Mouse (Mus musculus): ENCODE results near the gene Naglu. TPM values are rescaled to one million over a fixed set of nuclear protein-coding genes. Genes with fewer than 3 reads are reported as not detected.
A peak's percentile ranks its signal among the peaks of the same experiment; 100 is the strongest.
"Not testable (repeated sequence)": the region's sequence is repeated elsewhere in the genome, so short reads cannot be mapped to it uniquely, and the experiment has no call there.

Gene Naglu
- total RNA-seq, 1 experiment from 2014 or later = 30.8 TPM

DNA sequence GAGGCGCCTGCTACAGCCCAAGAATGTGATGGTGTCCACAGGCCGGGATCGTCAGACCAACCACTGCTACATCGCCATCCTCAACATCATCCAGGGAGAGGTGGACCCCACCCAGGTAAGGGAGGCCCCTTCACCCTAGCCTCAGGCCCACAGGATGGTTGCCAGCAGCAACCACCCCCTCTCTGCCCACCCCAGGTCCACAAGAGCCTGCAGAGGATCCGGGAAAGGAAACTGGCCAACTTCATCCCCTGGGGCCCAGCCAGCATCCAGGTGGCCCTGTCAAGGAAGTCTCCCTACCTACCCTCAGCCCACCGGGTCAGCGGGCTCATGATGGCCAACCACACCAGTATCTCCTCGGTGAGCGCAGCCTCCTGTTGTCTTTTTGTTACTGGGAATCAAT lies 55.2 kb downstream of the Naglu start:
- not testable (repeated sequence) for DNase-seq

DNA sequence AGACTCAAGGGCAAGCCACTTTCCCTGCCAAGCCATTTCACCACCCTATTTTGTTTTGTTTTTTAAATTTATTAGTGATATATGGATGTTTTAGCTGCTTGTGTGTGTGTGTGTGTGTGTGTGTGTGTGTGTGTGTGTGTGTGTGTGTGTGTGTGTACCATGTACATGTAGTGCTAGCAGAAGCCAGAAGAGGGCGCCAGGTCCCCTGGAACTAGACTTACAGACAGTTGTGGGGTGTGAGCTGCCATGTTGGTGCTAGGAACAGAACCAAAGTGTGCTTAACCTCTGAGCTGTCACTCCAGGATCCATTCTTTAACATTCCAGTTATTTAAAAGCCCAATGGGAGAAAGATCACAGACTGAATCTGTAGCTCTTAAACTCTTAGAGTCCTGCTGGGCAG lies 57.3 kb downstream of the Naglu start:
- peak; percentile 60 for DNase-seq

Small RNAs within 50 kb of the gene (microRNA-seq; reads per million reads assigned to microRNA genes)
- gene Mir6928 = 0 to 0.43 reads per million in 2 experiments

Other genes with a start within 250 kb of the Naglu start
- gene Stat5b, start 219.3 kb upstream of the Naglu start, total RNA-seq (2021) = 72.8 and 74.6 TPM in 2 replicates
- gene Stat5a, start 210.7 kb upstream of the Naglu start, total RNA-seq (2021) = 37.8 and 44.2 TPM in 2 replicates
- 75.1 and 82.4 TPM in 2 replicates for gene Stat3, start 130.5 kb upstream of the Naglu start, total RNA-seq (2021)
- gene Cavin1, start 99.1 kb upstream of the Naglu start, total RNA-seq (2021) = 290 and 306 TPM in 2 replicates
- gene Atp6v0a1, start 60.6 kb upstream of the Naglu start, total RNA-seq (2021) = 91.3 and 111 TPM in 2 replicates
- gene Hsd17b1, start 8.4 kb downstream of the Naglu start, total RNA-seq (2021) = 0.85 and 1.2 TPM in 2 replicates
- 87.7 and 97.6 TPM in 2 replicates for gene Coasy, start 12.6 kb downstream of the Naglu start, total RNA-seq (2021)
- 39.8 and 45.9 TPM in 2 replicates for gene Mlx, start 17.3 kb downstream of the Naglu start, total RNA-seq (2021)
- gene Psmc3ip, start 25.4 kb downstream of the Naglu start, total RNA-seq (2021) = 6.6 and 8.8 TPM in 2 replicates
- 53.7 and 56.0 TPM in 2 replicates for gene Retreg3, start 49.9 kb downstream of the Naglu start, total RNA-seq (2021)
- gene Tubg1, start 49.9 kb downstream of the Naglu start, total RNA-seq (2021) = 45.9 and 48.6 TPM in 2 replicates
- gene Tubg2, start 85.9 kb downstream of the Naglu start, total RNA-seq (2021) = 7.2 and 7.9 TPM in 2 replicates
- gene Cntnap1, start 100.5 kb downstream of the Naglu start, total RNA-seq (2021) = 10.9 and 13.5 TPM in 2 replicates
- 30.5 and 32.7 TPM in 2 replicates for gene Plekhh3, start 101.3 kb downstream of the Naglu start, total RNA-seq (2021)
- 1.4 and 1.5 TPM in 2 replicates for gene Ccr10, start 105.4 kb downstream of the Naglu start, total RNA-seq (2021)
- 28.8 and 37.7 TPM in 2 replicates for gene Ezh1, start 156.5 kb downstream of the Naglu start, total RNA-seq (2021)
- gene Ramp2, start 176.0 kb downstream of the Naglu start, total RNA-seq (2021) = 107 and 145 TPM in 2 replicates
- 116 and 120 TPM in 2 replicates for gene Vps25, start 183.7 kb downstream of the Naglu start, total RNA-seq (2021)
- gene Wnk4, start 190.6 kb downstream of the Naglu start, total RNA-seq (2021) = 3.4 and 3.6 TPM in 2 replicates
- 0.44 and 0.86 TPM in 2 replicates for gene Cntd1, start 209.0 kb downstream of the Naglu start, total RNA-seq (2021)
- gene Coa3, start 209.1 kb downstream of the Naglu start, total RNA-seq (2021) = 79.4 and 80.1 TPM in 2 replicates
- 135 and 147 TPM in 2 replicates for gene Becn1, start 232.3 kb downstream of the Naglu start, total RNA-seq (2021)
- gene Psme3, start 246.2 kb downstream of the Naglu start, total RNA-seq (2021) = 148 and 152 TPM in 2 replicates

Data from adrenal gland, postnatal 14 days (tissue).